Mouse (Mus musculus) megakaryocyte progenitor cell, adult 5-6 weeks (primary cell): ENCODE results near the gene Sox6. TPM values are rescaled to one million over a fixed set of nuclear protein-coding genes. Genes with fewer than 3 reads are reported as not detected.

Experiments used
- ATAC-seq: replicated peaks from 2 replicates; pipeline ENCODE4 v1.8.0; 2016; ENCODE audit warnings: mild to moderate bottlenecking, moderate TSS enrichment, inconsistent platforms; ENCODE audit not compliant: poor library complexity
- total RNA-seq, 2 experiments: library from RNA; stranded (forward) in 1 of 2; stranded (reverse) in 1 of 2; fragments of 157-497, 149-512 nt in 1 of 2; fragments of 200-1000 nt in 1 of 2; gene quantifications; 2 replicates each; pipeline versions ENCODE4 v1.2.3 to v1.2.4; 2015 to 2017

Gene Sox6
- total RNA-seq, 2 experiments from 2014 or later = 1.8 TPM

GRCm38 (mm10) chr7:115763851-115764250 is 274.7 kb downstream of the Sox6 start:
- no peak for ATAC-seq

DNA sequence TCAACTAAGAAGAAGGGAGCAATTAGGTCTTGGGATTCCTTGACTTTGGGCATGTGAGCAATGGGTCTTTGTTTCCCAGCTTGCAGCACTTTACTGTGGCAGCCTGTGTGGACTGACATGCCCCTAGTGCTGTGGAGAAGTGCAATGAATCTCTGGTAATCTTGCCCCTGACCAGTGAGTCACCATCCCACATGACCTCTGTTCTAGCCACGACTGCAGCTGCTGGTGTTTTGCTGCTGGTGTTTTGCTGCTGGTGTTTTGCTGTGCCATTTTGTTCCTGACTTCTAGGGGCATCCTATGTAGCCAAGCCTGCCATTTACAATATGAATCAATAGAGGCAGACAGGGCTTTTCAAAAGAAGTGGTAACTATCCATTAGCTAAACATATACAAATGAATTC is 280.4 kb downstream of the Sox6 start:
- ATAC-seq = no peak

GRCm38 (mm10) chr7:115755272-115755671 is 283.3 kb downstream of the Sox6 start:
- ATAC-seq = no peak

GRCm38 (mm10) chr7:115754216-115754615 is 284.4 kb downstream of the Sox6 start:
- ATAC-seq = no peak

DNA sequence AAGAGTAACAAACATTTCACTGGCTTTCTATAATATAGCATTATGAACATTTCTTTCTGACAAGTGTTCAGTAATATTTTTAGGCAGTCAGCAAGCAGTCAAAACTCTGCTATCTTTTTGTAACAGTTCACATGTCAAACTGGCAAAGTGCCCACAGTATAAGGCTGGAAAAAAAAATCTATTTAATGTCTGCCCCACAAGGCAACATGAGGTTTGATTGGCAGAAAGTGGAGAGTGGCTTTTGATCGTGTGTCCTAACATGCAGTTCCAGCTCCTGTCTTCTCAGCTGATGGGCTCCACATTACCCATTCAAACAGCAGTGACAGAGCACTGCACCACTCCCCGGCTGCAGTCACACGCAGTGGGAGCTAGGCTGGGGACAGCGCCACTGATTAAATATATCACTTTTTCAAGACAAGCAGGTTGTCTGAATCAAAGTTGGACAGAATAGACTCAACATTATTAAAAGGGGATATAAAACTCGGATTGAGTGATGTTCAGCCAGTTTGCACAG is 286.4 kb downstream of the Sox6 start:
- peak; percentile 52 for ATAC-seq

DNA sequence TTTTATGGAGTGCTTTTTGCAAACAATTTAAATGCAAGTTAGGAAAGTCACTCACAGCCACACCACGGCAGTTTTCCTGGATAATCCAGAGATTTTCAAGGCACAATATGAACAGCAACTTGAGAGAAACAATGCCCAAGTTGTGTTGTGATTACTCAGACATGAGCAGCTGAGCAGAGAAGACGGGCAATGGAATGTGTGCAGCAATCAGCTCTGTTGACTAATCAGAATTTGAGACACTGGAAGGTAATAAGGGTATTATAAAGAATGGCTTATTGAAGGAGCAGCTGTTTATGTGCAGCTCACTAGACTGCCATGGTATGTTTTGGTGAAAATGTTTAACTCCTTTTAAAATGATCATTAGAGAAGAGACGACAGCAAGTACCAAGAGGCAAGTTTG is 287.5 kb downstream of the Sox6 start:
- no peak for ATAC-seq

- no peak for ATAC-seq
Observed at GRCm38 (mm10) chr7:115750275-115750825, 288.2 kb downstream of the Sox6 start.

DNA sequence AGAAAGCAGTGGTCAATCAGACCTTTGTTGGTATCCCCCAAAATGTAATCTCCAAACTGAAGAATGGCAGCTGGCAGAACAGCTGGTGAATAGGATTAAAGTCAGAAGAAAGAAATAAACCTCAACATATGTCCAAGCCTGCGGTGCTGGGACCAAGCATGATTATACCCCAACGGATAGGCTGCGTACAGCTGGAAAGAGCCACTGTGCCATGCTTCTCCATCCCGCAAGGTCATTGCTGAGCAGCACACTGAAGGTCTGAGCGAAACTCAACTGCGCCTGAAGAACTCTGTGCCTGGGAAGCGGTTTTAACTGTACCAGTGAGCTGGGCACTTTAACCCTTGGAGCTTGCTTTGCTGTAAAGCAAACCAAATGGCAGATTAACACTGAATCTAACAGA is 291.1 kb downstream of the Sox6 start:
- ATAC-seq = no peak

DNA sequence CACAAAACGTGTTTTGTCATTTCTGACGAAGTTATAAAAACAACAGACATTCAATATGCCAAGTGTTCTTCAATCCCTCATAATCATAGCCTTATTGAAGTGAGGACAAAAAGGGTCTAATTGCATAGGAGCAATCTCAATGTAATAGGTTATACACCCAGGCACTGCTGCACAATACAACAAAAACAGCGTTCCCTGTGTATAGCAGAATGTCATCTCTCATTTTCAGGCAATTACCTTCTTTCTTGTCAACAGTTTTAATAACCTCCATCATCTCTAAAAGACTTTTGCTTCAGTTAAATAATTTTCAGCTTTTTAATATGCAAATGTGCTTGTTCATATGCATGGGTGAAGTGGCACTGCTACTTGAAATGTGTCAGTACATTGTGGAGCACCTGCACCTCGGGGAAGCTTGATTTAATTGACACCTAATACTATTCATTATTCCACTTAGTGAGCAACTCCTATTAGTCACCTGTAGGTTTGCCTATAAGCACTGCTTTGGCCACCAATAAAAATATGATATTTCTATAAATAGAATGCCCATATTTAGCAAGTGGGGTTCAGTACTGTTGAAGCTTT is 292.8 kb downstream of the Sox6 start:
- ATAC-seq = no peak

GRCm38 (mm10) chr7:115734137-115734536 is 304.5 kb downstream of the Sox6 start:
- ATAC-seq = peak; percentile 91

DNA sequence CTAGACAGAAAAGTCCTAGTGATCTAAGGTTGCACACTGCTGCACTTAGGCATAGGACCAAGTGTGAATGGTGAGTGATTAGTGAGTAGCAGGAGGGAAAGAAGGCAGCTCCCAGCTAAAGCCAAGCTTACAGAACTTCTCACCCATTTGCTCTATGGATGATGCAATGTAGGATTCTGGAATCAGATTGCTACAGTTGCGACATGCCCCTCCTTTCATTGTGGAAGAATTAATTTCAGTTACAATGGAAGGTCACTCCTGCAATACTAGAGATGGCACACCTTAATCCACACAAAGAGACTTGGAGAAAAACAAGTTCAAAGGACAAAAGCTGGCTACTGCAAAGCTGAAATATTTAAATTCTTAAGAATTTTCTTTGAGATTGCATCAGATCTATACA is 305.8 kb downstream of the Sox6 start:
- no peak for ATAC-seq

GRCm38 (mm10) chr7:115726776-115727175 is 311.8 kb downstream of the Sox6 start:
- ATAC-seq = no peak

- ATAC-seq = peak; percentile 55
Observed at GRCm38 (mm10) chr7:115724404-115724803, 314.2 kb downstream of the Sox6 start.

GRCm38 (mm10) chr7:115721624-115722540 is 316.7 kb downstream of the Sox6 start:
- ATAC-seq = no peak

DNA sequence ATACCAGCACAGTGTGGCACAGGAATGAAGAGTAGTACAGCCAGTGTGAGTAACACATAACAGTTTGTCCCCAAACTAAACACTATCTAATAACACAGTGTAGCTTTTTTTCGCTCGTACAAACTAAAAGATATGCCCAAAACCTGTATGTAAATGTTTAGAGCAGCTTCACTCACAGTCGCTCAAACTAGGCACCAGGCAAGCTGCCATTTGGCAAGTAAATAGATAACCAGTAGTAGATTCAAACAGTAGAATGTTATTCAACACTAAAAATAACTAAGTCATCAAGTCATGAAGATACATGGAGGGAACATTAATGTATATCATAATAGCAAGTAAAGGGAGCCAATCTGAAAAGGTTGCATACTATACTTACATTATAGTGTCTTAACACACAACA is 318.8 kb downstream of the Sox6 start:
- ATAC-seq = no peak

GRCm38 (mm10) chr7:115706141-115706540 is 332.5 kb downstream of the Sox6 start:
- no peak for ATAC-seq

DNA sequence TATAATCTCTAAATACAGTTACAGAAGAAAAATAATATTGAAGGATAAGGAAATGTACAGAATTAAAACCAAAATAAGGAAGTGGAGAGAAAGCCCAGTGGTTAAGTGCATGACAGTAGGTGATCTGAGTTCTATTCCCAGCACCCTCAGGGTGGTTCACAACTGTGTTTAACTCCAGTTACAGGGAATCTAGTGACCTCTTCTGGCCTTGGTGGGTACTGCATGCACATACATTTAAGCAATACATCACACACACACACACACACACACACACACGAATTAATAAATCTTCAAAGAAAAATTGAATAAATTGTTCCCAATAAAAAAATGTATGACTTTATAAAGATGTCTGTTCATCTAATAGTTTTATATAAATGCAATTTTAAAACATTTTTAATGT is 340.5 kb downstream of the Sox6 start:
- peak; percentile 61; the same call in 1 of the 2 replicates for ATAC-seq

DNA sequence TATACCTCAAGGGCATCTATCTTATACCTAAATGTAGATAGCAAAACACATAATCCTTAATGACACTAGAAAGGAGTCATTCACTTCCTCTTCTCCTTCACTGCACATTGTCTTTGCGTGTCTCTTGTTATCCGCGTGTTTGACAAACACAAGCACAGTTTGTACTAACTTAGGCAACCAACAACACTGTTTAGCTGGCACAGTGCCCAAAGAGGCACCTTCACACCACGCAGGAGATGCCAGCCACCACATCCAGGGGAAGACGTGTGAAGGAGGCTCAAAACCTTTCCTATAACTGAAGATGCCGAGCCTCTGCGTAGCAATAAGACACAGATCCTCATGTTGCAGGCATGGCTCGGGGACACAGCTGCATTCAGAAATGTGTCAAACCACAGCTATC is 345.4 kb downstream of the Sox6 start:
- no peak for ATAC-seq

DNA sequence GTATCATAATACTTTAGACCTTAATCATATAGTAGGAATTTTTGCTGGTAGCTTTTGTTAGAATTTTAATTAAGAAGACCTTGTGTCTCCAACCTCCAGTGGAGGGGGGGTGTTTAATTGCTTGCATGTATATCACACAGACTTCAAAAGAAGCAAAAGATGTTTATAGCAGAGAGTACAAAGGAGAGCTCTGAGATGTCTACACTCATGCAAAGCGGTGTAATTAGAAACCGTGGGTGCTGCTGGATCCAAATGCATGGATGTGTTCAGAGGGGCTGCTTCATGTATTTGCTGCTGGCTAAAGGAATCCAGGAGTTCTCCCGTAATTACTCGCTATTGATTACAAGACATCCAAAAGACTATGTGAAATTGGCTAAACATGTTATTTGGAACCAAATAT is 347.5 kb downstream of the Sox6 start:
- ATAC-seq = no peak

DNA sequence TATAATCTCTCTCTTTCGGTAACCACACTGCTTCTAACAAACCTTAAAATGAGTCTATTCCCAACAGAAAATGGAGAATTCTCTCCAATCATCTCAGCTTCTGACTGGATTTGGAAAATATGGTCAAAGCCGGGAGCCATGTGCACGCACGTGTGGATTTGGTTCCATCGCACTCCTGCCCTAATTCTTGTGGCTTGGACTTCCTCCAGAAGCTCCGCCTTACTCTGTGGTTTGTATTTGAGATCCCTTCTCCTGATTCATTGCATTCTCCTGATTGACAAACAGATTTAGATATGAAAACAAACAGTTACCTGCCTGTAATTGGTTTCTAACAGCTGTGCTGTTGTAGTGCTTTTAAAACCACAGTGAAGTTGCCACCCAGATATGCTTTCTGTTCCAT is 351.9 kb downstream of the Sox6 start:
- peak; percentile 46; the same call in 1 of the 2 replicates for ATAC-seq

DNA sequence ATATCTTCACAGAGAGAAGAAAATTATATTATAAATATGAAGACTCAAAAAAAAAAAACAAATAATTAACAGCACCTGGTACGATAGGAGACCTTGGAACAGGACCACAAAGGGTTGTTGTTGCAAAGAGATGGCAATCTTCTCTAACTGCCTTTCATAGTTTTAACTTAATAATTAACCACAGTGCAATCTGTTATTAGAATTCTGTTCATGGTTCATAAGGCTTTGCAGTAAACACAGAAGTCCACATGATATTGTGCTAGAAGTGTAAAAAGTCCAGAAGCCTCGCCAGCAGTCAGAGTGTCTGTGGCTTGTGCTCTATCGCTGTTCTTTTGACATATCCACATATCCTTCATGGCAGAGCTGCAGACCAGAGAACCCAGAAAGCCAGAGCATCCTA is 354.5 kb downstream of the Sox6 start:
- no peak for ATAC-seq

DNA sequence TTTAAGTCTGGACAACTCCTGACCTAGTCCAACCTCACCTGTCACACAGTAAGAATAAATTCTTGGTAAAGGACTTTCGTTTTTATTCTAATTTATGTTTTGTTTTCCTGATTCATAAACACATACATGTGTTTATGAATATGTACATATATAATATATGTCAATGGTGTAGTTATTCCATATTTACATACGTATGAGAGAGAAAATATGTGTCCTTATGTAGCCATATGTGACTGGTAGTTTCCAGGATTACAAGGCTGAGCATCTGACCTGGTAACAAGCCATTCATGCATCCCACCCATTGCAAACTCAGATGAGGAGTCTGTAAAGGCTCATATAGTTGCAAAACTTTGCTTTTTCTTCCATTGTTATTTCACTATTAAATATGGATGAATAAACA is 366.8 kb downstream of the Sox6 start:
- no peak for ATAC-seq
